Mouse (Mus musculus) T-cell, adult 2 months (primary cell): ENCODE measurements around the gene Adam19.

ENCODE experiments used
- DNase-seq: peaks from one replicate; pipeline ENCODE4 v3.0.0; 2022; ENCODE audit warnings: low spot score

Gene Adam19

DNA sequence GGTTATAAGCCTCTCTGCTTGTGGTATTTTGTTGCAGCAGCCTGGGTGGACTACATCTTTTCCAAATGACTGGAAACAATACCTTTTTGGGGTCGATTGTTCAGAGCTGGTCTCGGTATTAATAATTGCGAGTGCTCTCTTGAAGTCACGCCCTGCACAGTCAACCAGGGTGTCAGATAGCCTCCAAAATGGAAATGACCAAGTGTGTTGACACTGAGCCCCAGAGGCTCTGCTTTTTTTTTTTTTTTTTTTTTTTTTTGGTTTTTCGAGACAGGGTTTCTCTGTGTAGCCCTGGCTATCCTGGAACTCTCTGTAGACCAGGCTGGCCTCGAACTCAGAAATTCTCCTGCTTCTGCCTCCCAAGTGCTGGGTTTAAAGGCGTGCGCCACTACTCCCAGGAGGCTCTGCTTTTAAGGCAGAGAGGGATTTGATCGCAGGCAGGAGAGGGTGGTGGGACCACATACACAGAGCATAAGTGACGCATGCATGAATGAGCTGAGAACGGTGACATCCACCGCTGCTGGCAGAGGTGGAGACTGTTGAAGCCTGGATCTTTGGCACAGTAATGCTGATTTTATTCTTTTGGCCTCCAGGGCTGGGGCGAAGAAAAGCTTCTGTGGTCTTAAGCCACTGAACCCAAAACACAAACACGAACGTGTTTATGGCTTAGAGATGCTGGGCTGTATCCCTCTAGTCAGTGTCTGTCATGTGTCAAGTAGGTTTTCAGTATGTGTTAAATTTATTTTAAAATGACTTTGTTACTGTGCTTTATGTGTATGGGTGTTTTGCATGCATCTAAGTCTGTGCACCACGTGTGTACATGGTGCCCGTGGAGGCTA lies 18.3 kb downstream of the Adam19 start:
- no peak for DNase-seq

DNA sequence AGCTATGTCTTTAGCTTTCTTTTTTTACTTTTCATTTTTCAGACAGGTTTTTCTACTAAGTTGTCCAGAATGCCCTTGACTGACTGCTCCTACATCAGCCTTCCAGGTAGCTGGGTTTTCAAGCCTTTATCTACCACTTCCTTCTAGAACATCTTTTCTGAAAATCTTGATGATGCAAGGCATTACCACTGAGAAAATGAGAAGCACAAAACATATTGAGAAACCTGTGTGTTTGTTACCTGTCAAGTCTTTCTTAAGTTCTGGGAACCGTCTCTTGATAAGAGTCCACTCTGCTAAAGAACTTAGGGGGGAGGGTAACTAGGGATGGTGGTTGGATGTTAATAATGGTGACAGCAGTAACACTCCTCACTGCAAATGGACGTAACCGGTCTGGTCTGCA lies 19.7 kb downstream of the Adam19 start:
- DNase-seq: no peak

DNA sequence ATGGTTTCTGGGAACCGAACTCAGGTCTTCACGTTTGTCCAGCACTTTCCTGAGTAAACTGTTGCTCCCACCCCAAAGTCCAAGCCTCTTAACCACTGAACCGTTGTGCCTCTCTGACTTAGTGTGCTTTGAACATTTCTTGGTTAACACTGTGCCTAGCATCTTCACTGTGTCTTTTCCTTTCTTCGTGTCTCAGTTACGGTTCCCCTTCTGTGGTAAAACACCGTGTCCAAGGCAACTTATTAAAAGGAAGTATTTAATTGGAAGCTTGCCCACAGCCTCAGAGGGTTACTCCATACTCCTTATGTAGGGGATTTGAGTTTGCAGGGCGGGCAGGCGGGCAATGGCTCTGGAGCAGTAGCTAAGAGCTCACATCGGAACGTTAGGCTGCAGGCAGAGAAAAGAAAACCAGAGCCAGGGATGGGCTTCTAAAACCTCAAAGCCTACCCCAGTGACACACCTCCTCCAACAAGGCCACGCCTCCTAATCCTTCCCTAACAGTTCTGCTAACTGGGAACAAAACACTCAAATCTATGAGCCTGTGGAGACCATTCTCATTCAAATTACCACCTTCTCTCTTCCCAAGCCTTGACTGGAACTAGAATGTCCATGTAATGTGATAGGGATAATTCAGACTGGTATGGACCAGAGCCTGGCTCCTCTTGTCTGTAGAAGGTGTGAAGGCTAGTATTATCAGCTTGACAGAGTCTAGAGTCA lies 20.8 kb downstream of the Adam19 start:
- no peak for DNase-seq

DNA sequence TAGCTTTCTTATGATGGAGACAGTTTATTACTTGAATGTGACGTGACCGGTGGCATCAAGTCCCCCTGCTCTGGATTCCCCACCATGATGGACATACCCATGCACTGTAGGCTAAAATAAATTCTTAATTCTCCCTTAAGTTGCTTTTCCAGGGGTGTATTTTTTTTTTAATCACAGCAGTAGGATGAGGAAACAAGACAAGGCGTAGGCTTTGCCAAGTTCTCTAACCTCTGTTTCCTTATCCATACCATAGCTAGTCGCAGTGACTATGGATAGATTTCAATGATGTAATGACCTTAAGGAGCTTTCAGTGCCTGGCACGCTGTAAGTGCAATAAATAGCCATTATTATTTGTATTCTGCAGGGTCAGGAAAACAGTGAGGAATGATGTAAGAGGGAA lies 21.5 kb downstream of the Adam19 start:
- no peak for DNase-seq

DNA sequence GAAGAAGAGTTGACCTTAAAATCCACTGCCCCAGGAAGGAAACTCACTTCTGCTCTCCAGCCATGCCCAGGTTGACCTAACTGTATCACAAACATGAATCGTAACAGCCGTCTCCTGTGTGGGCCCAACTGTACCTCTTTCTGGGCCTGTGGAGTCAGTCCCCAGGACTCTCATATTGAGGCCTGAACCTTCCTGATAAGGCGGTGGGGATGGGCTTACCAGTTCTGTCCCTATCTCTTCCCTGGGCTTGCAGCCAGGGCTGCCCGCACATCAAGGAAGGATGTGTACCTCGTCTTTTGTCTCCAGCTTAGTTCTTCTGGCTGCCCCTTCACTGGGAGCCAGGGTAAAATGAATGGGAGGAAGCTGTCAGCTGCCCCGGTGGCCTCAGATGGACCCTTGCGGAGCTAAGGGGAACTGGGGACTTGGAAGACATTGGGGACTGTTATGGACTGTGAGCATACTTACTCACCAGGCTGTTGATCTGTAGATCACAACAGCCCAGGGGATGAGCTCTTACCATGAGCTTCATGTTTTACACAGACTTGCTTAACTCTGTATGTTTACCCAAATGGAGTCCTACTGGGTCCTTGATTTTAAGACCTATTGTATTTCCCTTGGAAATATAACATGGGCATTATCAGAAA lies 22.1 kb downstream of the Adam19 start:
- DNase-seq: no peak

DNA sequence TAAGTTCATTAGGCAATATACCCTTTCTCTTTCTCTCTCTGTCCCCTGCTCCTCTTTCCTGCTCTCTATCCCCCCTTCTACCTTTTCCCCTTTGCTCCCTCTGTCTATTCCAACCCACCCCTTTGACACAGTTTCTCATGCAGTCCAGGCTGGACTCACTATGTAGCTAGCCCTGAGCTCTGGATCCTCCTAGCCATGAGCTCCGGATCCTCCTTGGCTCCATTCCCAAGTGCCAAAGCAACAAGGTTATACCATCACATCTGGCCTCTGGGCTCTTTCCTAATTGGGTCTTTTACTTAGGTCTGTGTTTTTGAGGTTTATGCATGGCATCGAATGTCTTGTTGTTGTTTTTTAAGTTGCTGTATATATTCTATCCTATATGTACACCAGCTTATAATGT lies 25.3 kb downstream of the Adam19 start:
- DNase-seq: no peak

DNA sequence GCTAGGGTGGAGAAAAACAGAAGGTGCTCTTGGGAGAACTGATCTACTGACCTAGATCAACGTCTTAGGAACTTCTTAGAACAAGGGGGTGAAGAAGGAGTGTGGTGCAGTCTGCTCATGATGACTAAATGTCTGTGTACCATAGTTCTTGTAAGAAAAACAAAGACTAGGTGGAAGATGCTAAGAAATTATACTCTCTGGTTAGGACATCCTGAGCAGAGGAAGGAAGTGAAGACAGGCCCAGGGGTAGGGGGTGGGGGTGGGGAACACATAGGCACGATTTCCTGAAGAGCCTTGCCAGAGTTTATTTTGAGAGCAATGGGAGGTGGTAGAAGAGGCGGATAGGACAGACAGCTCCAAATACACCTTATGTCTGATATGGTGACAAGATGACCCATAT lies 27.6 kb downstream of the Adam19 start:
- no peak for DNase-seq

DNA sequence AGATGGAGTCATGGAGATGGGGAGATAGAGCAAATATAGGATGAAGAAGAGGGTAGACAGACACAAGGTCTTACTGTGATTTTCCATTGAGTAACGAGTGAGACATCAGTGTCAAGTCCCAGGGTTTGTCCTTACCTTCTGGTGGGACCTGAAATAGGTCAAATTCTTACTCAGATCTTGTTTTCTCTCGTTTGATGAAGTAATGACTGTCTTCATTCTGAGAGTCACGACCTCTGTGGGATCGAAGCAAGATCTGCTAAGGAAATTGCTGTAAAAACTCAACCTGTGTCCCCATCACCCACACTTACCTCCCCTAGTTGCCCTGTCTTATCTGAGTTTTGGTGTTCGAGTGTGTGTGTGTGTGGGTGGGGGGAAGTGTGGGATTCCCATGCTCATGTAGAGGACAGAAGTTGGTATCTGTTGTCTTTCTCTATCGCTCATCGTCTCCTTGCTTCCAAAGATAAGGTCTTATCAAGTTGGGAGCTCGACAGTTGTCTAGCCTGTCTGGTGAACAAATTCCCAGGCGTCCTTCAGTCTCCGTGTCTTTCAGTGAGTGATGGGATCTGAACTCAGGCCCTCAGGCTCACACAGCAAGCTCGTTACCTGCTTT lies 28.1 kb downstream of the Adam19 start:
- DNase-seq: no peak

DNA sequence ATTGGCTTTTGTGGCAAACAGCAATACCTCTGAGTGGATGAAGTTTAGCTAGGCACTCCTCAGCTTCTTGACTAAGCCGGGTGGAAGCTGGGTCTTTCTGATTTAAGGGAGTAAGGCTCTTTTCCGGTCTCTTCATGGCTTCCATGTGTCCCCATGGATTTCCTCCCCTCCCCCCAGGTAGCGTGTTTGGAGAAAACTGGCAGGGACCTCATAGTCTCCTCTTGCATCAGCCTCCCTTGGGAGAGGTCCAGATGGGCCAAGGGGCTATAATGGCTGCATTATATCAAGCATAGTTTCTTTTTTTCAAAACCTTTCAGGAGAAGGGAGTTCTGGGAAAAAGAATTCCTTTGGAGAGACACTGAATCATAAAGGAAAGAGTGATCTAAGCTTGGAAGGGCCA lies 28.8 kb downstream of the Adam19 start:
- no peak for DNase-seq

DNA sequence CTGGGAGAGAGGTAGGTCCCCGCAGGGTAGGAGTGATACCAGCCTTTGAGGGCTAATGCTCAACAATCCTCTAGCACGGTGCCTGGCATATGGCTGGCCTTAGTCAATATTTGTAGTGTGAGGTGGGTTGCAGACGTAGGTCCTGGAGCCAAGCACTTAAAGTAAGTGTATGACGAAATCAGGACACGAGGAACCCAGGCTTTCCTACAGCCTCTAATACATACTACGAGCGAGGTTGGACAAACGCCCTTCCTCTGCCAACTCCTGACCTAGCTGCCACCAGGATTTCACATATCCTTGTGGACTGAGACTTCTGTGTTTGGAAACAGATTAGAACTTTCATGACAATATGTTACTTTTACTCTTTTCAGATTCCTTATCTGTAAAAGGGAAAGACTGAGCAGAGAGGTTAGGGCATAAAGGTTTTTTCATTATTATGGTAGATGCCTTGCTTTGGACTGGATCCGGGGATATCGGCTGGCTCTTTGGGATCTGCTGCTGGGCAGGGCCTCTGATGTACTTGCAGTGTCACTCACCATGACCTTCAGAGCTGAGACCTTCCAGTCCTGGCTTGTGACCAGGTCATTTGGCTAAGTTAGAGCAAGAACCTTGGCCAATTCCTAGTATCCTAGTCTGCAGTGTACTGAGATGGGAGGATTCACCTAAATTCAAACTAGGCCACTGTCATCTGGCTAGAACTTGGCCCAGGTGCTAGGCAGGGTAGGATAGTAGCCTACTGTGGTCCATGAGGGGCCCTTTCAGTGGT lies 29.8 kb downstream of the Adam19 start:
- no peak for DNase-seq

DNA sequence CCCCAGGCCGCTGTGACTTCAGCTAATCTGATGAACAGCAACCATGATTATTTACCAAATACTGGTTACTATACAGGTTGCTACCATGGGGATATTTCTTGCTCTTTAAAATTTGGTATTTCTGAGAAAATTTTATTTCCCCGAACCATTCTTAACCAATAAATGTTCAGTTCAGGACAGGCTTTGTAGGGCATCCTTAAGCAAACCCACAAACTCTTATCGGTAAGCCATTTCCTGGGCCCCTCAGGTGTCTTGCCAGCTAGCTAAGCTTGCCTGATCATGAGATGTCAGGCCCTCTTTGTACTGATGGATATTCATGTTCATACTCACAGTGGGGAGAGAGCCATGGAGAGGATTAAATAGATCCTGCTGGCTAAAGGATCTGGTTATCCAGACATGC lies 30.7 kb downstream of the Adam19 start:
- peak; percentile 74 for DNase-seq

DNA sequence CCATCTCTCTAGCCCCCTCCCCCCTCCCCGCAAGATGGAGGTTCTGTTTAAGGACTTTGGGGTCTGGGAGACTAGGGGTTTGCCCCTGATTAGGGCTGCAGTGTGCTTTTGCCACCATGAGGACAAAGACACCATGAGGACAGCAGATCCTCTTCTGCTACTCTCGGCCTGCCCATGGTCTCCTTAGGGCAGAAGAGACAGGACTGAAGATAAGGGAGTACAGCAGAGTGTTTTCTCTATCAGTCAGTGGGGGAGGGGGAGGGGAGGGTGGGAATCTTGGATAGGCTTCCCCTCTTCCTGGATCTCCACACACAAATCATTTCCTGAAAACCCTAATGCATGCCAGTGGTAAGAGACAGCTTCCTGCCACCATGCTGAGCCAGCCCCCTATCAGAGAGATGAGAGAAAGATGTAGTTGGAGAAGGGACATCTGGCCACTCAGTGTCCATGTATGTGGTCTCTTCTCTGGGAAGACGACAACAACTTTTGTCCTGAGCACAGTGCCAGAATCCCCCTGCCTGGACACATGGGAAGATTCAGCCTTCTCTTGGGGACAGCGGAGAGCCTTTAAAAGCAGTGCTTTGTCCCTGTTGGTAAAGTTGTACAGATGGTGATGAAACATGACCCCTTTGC lies 33.4 kb downstream of the Adam19 start:
- DNase-seq: no peak

DNA sequence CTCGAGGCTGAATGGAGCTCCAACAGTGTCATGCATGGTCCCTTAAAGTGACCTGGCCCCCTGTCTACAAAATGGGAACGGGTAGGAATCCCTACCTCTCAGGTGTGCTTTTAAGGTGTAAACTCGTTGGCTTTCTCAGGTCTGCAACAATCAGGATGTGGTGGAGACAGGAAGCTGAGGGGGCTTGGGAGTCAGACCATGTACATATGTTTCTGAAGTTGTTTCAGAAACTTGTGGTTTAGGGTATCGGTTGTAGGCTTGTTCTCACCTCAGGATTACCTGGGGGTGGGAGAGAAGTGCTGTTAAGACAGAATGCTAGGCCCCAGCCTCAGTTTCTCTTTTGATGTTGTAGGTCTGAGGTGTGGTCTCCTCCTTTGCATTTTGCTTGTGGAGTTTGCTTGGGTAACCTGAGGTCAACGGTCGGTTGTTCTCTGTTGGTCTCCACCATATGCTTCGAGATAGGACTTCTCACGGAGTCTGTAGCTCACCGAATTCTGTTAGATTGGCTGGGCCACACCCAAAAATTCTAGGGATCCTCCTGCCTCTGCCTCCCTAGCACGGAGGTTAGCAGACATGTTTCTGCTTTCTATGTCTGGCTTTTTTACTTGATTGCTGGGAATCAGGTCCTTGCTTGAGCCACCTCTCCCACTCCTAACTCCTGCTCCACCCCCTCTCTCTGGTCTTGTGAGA lies 34.4 kb downstream of the Adam19 start:
- peak; percentile 62 for DNase-seq

DNA sequence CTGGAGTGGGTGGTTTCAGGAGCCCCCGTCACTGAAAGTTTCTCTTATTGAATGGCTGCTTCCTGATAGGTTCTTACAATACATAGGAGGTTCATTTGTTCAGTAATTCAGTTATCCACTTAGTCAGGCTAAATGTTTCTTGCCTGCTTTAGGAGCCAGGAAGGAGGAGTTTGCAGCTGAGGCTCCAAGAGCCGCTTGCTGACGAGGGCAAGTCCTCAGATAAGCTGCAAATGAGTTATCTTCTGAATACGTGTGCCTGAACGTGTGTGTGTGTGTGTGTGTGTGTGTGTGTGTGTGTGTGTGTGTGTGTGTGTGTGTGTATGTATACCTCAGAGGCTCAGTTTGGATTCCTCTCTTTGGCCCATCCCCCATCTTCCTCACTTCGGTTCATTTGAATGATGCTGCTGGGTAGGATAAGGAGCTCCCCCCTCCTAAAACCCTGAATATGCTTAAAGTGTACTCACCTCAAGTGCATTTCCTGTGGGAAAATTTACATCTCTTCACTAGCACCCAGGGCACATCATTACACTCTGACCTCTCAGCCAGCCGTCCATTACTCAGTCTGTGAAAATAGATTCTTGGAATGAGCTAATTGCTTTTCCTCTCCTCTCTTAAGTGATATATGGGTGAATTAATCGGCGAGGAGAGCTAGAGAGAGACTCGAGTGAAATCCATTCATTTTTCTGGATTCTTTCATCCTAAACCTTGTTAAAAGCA lies 35.3 kb downstream of the Adam19 start:
- DNase-seq: no peak

DNA sequence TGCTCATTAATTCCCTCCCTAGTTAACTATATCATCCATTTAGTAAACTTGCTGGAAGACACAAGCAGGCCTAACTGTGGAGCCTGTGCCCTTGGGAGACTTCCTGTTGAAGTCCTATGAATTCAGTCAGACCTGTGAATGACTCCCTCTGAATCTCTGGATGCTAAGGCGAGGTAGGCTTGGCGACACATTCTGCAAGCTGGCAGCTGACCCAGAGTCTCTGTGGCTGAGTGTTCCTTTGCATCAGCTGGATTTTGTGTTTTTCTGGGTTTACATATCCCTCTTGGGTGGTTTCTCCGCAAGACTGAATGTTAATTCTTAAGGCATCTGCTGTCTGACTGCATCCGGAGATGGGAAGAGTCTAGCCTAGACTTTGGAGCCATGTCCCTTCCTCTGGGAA lies 36.3 kb downstream of the Adam19 start:
- no peak for DNase-seq

DNA sequence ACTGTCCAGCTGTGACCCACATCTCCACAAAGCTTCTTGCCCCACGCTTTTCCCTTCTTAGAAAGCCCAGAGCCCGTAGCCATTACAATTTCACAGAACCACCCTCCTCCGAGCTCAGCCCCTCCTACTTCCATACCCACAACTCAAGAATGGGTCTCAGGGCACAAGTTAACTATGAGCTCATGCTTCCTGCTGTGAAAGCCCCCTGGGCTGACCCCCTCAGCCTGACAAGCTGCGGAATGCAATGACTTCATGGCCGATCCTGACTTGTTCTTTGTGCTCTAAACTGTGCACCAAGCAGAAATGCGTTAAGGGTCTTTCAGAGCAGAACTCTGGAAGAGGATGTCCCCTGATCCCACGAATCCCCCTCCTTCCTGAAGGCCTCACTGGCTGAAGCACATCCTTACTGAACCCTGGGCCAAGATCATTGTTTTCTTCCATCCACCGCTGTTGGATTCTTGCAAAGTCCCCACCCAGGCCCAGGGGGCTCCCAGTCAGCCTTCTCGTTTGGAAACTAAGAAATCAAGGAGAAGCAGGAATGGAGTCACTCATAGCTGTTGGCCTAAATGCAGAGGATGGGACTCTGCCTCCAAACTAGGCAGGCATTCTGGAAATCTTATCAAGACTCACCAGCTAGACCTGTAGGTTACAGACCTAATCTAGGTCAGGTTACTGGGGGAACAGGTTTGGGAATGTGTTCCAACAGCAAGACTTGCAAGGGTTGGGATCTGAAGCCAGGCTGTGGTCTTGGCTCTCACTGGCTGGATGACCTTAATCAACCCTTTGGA lies 39.9 kb downstream of the Adam19 start:
- no peak for DNase-seq

DNA sequence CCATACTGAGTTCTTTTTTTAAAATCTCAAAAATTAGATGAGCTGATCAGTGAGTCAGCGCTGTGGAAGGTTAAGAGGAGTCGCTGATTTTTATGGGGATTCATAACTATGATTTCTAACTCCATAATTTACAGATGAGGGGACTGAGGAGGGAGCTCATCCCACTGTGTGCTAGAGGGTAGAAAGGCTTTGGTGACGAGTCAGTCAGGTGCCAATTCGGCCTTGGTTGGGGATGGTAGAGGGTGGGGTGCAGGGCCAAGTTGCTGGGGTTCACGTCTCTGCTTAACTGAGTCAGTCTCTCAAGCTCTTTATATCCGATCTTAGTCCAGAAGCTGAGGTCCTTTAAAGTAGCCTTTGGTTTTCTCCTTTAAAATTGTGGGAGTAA lies 40.5 kb downstream of the Adam19 start:
- DNase-seq: no peak

DNA sequence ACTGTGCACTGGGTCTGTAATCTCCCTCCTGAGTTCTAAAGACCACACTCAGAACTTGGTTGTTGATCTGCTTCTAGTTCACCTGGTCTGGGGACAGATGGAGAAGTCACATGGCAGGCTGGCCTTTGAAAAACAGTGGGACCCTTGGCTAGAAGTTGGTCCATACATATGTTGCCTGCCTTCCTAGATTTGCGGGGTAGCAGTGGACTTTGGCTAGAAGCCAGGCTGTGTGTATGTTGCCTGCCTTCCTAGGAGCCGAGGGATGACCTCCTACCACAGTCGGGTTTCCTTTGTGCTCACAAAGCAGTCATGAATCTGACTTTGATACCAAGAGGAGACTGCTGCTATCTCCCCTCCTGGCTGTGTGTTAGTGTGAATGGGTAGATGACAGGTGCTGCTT lies 41.3 kb downstream of the Adam19 start:
- DNase-seq: no peak

DNA sequence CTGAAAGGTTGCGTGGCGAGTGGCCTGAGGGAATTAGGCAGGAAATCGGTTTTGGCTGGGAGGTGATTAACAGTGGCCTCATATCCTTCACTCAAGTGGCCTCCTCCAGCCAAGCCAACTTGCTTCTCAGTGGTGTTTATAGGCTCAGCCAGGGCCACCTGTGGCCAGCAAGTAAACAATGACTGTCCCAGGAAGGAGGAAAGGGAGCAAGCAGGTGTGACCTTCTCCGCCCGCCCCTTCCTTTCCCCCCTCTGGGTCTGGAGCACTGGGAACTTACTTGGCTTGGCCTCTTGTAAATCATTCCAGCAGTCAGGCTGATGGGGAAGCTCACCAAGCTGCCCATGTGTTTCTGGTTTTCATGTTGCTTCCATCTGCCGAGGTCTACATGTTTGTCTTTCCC lies 46.3 kb downstream of the Adam19 start:
- DNase-seq: no peak
